Mouse (Mus musculus) MEL-GATA-1-ER (cell line): Measurements from ENCODE around the gene Cacna2d3.

ENCODE experiments used
- DNase-seq: peaks from one replicate; pipeline ENCODE4 v3.0.0-alpha.2; 2012; ENCODE audit warnings: low read depth; ENCODE audit errors: extremely low read depth

The Cacna2d3 gene

GRCm38 (mm10) chr14:28949785-28950184, 771.9 kb downstream of the Cacna2d3 start:
- no peak for DNase-seq

- DNase-seq = no peak
Observed at GRCm38 (mm10) chr14:28948019-28948850, 773.4 kb downstream of the Cacna2d3 start.

DNA sequence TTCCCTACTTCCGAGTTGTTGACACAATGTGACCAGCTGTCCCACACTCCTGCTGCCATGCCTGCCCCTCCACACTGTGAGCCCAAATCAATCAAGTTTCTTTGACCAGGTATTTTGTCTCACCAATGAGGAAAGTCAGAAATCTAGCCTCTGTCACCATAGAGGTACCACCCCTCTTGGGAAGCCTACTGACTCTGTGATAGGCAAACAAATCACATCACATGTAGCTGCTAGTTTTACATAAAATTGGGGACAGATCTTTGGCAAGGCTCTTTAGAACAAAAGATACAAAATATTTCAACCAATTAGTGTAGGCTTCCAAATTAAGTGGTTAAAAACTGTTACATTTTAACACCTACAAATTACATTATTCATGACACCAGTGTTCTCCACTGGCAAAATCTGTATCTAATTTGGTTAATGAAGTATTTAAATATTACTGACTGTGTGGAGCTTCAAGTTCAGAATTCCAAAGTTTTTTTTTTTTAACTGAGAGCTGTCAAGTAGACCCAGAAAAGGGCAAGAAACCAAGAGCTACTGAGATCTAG, 788.8 kb downstream of the Cacna2d3 start:
- DNase-seq = no peak

GRCm38 (mm10) chr14:28923180-28923961, 798.3 kb downstream of the Cacna2d3 start:
- no peak for DNase-seq

DNA sequence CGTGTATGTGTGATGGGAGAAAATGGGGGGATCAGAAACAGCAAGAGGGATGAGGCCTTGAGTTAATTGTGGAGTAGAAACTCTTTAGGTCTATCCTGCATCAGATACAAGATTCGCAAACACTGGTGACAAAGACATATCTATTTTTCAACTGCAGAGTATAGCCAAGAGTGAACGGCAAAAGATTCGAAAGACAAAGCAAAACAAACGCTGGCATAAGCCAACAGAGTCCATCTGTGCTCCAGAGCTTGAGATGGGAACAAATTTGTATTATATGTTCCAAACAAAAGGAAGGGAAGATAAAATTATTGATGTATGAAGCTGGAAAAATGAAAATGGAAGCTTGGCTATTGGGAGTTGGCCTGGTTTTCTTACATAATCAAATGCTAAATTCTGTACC, 802.8 kb downstream of the Cacna2d3 start:
- no peak for DNase-seq

GRCm38 (mm10) chr14:28915004-28915403, 806.7 kb downstream of the Cacna2d3 start:
- no peak for DNase-seq

DNA sequence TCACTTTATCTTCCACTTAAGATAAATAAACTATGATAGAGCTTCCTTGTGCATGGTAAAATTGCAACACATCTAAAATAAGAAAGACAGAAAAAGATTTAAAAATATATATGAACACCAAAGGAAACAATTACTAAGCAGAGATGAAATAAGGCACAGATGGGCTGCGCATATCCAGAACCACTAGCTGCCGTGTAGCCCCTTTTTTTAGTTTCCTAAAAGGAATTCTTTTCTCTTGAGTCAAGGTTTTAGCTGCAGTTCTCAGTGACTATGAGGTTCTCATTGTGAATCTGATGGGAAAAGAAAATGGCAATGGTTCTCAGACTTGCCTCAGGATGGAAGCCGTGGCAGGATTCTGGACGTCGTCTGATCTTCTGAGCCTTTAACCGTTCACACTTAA, 814.0 kb downstream of the Cacna2d3 start:
- DNase-seq = no peak

GRCm38 (mm10) chr14:28892530-28892929, 829.1 kb downstream of the Cacna2d3 start:
- no peak for DNase-seq

GRCm38 (mm10) chr14:28887373-28887772, 834.3 kb downstream of the Cacna2d3 start:
- no peak for DNase-seq

DNA sequence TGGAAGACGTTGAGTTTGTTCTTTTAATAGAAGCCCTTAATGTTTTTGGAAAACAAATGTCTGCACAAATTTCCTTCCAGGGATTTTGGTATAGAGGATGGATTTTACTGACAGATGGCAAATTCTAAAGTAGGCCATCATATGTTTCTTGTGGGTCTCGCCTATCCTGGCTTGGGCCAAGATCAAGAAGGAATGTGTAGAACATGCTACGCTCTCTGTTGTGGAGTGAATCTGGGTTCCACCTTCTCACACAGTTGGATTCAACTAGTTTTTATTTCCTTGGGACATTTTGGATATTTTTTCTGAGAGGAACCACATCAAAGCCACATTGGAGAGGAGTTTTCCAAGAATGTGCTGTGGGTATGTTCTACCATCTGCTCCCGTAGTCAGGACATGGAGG, 835.0 kb downstream of the Cacna2d3 start:
- no peak for DNase-seq

DNA sequence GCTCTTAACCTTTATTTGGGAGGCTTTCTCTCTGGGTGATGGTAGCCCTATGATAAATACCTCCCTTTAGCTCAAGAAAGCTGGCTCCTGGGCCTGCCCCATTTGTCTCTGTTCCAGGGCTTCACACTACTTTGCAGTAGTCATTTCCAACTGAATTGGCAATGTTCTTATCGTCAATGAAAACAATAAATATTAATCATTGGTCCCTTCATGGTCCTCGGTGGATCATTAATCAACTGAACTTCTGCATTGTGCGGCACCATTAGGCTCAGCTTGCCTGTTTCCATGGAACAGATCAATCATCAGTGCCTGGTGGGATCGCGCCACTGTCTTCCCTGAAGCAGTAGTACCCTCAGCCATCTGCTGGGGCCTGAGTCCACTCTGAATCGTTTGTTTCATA, 850.7 kb downstream of the Cacna2d3 start:
- DNase-seq = no peak

DNA sequence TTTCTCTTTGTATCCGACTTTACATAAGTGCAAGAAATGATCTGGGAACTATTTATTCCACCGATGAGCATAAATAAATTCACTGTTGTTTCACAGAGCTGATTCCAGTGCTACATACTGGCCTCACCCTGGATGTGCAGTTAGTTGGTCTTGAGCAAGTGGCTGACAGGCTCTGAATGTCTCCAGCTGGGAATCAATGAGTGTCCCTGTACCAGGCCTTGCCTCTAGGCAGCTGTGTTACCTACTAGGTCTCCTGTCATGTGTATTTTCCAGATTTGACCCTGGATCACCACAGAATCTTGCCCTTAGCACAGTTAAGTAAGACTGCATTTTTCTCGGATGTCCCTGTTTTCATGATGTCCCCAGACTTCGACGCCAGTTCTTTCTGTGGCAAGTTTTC, 851.3 kb downstream of the Cacna2d3 start:
- DNase-seq = no peak

DNA sequence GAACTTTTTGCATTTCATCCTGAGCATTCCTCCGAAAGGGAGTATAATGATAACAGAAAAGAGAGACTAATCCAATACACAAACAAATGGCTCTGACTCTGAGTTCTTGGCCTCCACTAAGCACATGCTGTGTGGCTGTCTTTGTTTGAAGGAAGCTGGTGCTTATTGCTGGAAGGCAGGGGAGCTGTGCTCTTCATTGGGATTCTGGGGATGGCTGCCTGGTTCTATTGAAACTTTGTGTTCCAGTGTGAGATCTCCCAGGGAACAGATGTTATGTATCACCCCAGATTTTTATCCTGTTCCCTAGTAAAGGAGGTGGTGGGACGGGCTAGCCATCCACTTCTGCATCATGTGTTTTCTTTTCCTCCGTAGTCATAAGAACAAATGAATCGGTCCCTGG, 856.7 kb downstream of the Cacna2d3 start:
- DNase-seq = no peak

DNA sequence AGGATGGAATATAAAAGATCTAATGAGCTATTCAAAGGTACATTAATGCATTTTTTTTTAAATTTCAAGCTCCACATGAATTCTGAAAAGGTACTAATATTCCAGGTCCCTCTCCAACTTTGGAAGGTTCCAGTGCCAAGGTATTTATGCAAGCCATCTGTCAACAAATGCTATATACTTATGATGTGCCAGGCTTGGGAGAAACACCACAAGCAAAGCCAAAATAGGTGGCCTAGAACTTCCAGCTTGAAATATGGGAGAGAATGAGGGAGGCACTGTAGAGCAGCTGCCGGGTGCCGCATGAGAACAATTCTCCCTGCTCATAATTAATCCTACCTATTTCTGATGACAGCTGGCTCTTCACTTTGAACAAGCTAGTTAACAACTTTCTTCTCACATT, 860.5 kb downstream of the Cacna2d3 start:
- DNase-seq = no peak
